Mouse (Mus musculus) embryonic facial prominence, embryonic 14.5 days (tissue): ENCODE data around the gene Lcorl. TPM values are rescaled to one million over a fixed set of nuclear protein-coding genes. Genes with fewer than 3 reads are reported as not detected.

ENCODE experiments used
- ATAC-seq: fragments of 200-750 bp; cut with Nextera tagmentation; 2 replicates; pipeline ENCODE4 v1.8.0; 2017; ENCODE audit warnings: low read depth, moderate number of reproducible peaks, moderate TSS enrichment
- DNase-seq: peaks from one replicate; pipeline ENCODE4 v3.0.0-alpha.2; 2015; ENCODE audit warnings: low spot score
- H3K27ac ChIP-seq: fragments of 300-500 bp; sonication (generic); replicated peaks from 2 replicates; pipeline ENCODE4 v1.5.1; 2014; ENCODE audit warnings: low read depth, mild to moderate bottlenecking, low read length, moderate library complexity
- H3K27me3 ChIP-seq: fragments of 300-500 bp; sonication (generic); replicated peaks from 2 replicates; pipeline ENCODE4 v1.6.1; 2014; ENCODE audit warnings: low read length; ENCODE audit not compliant: control insufficient read depth, insufficient read depth
- H3K36me3 ChIP-seq: fragments of 300-500 bp; sonication (generic); 2 replicates; pipeline ENCODE4 v1.6.1; 2014; ENCODE audit warnings: low read length, mixed read lengths; ENCODE audit not compliant: control insufficient read depth, insufficient read depth
- H3K4me1 ChIP-seq: fragments of 300-500 bp; sonication (generic); 2 replicates; pipeline ENCODE4 v1.6.1; 2014; ENCODE audit warnings: antibody characterized with exemption, low read length; ENCODE audit not compliant: control insufficient read depth, insufficient read depth
- H3K4me2 ChIP-seq: fragments of 300-500 bp; sonication (generic); 2 replicates; pipeline ENCODE4 v1.6.1; 2014; ENCODE audit warnings: low read depth, mild to moderate bottlenecking, low read length, moderate library complexity, mixed read lengths
- H3K4me3 ChIP-seq: fragments of 300-500 bp; sonication (generic); 2 replicates; pipeline ENCODE4 v1.5.1; 2014; ENCODE audit warnings: low read depth, mild to moderate bottlenecking, low read length
- H3K9ac ChIP-seq: fragments of 300-500 bp; sonication (generic); 2 replicates; pipeline ENCODE4 v1.6.1; 2014; ENCODE audit warnings: low read depth, mild to moderate bottlenecking, low read length, moderate library complexity, mixed read lengths
- H3K9me3 ChIP-seq: fragments of 300-500 bp; sonication (generic); 2 replicates; pipeline ENCODE4 v1.6.1; 2016; ENCODE audit warnings: low read length; ENCODE audit not compliant: control insufficient read depth
- WGBS: fragments of 180-500 bp; shearing (Covaris S2); extraction: QIAGEN DNeasy Blood & Tissue Kit; methylation state at CpG from one replicate; pipeline ENCODE4 v1.1.7; 2014; 5-methylcytosine and 5-hydroxymethylcytosine counted together
- polyA plus RNA-seq: library from polyadenylated mRNA; unstranded; fragments of >200 nt; fragmentation: Nextera tagmentation; extraction: Ambion mirVana; gene quantifications from 2 replicates; pipeline ENCODE4 v1.2.1, GENCODE M21; 2014

Gene Lcorl
- polyA plus RNA-seq, 1 experiment from 2014 or later, result 22.0 TPM

DNA sequence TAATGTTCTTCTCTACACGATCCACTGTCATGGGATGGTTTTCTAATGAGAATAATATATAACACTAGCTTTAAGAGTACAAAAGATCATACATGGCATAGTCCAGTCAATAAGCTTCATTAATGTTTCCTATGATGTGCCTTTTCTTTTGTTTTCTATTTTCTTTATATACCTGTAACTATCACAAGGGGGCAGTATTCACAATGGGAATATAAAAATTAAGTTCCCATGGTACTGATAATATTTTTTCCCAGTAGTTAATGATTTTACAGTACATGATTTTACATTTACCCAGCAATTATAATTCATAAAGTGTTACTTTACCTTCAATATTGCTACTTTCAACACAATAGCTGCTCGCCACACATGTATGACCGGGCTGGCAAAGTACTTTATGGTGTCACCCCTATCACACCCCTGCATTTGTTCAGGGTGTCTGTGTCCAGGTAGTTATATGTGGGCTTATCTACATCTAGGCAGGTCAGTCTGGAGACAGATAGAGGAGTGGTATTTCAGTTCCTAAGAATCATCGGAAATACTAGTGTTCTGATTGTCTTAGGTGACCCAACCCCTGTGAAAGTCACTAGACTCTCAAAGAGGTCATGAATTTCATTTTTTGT lies 99.8 kb downstream of the Lcorl start:
- Histone ChIP-seq H3K4me3 (no peak overlapping the region), H3K4me2 (no peak overlapping the region), H3K9ac (no peak overlapping the region), H3K4me1 (no peaks in the 10 kb centered on the region), H3K36me3 (no peaks in the 10 kb centered on the region), H3K27ac (no peak overlapping the region), H3K9me3 (no peaks in the 10 kb centered on the region), H3K27me3 (no peaks in the 10 kb centered on the region)
- DNase-seq, result no peak
- ATAC-seq, result no peak
- WGBS, result 91% methylated on average over 4 of the region's 4 CpGs

DNA sequence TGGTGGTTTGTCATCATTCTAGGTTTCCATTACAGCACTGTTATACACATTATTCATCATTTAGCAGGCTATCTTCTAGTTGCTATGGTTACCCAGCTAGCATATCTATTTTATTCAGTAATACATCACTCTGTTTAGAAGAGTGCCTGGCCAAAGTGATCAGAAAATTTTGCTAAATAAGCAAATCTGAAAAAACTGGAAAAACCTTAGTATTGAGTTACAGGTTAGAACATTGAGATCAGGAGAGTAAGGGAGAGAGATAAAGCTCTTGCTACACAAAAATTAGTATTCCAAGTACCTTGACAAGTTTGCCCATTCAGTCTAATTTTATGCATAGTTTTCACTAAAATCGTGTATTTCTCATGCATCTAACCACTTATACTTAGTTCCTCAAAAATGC lies 119.5 kb downstream of the Lcorl start:
- no peak for ATAC-seq
- Histone ChIP-seq H3K27me3 (no peaks in the 10 kb centered on the region), H3K9me3 (no peaks in the 10 kb centered on the region), H3K36me3 (peaks cover 19% of the 10 kb centered on the region; the same call in 1 of the 2 replicates), H3K9ac (no peak overlapping the region), H3K4me3 (no peak overlapping the region), H3K27ac (no peak overlapping the region), H3K4me1 (no peaks in the 10 kb centered on the region), H3K4me2 (no peak overlapping the region)
- no peak for DNase-seq
- WGBS, result 81% methylated on average over 1 of the region's 1 CpGs

DNA sequence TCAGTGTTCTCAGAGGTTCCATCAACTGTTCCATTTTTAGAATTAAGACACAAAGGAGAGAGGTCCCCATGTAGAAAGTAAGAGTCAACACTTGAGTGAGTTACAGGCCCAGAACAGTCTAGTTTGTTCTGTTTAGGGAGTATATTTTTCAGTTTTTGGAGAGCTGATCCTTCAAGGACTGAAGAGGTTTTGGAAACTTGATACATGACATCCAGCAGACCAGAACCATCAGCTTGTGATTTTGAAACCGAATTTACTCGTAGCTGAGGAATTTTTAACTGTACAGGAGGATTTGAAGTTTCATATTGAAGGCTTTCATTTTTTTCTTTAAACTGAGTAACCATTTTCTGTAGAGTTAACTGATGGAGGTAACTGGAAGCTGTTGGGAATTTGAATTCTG lies 123.7 kb downstream of the Lcorl start:
- WGBS, result 61% methylated on average over 2 of the region's 2 CpGs
- Histone ChIP-seq H3K4me3 (no peak overlapping the region), H3K27me3 (no peaks in the 10 kb centered on the region), H3K4me2 (no peak overlapping the region), H3K9ac (no peak overlapping the region), H3K9me3 (no peaks in the 10 kb centered on the region), H3K36me3 (peaks cover 19% of the 10 kb centered on the region; the same call in 1 of the 2 replicates), H3K4me1 (no peaks in the 10 kb centered on the region), H3K27ac (no peak overlapping the region)
- ATAC-seq, result no peak
- no peak for DNase-seq

DNA sequence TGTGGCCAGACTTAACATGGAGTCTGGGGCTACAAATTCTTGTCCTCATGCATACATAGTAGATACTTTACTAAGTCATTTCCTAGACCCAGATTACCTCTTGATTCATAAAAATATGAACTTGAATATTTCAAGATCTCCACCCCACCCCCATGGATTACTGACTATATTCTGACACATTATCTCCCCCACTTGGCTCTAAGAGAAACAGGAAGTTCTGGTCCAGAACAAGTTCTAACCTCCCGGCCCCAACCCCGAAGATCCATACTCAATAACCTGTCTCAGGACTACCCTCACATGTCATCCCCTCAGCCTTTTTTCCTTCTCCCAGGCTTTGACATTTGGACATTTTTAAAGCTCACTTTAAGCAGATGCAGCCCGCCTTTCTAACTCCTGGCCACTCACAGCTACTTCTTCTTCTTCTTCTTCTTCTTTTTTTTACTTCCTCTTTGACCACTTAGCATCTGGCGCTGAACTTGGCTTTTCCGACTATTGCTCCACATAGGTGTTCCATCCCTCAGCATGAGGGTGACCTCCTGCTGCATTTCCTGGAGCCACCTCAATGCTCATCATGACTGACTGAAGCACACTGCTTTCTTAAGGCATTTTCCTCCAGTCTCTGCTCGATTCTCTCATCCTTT lies 138.4 kb downstream of the Lcorl start:
- no peaks in the 10 kb centered on the region for H3K36me3 ChIP-seq
- H3K4me1 ChIP-seq, result no peaks in the 10 kb centered on the region
- no peak overlapping the region for H3K4me3 ChIP-seq
- 91% methylated on average over 6 of the region's 6 CpGs for WGBS
- no peak overlapping the region for H3K9ac ChIP-seq
- no peaks in the 10 kb centered on the region for H3K9me3 ChIP-seq
- DNase-seq, result no peak
- no peaks in the 10 kb centered on the region for H3K27me3 ChIP-seq
- ATAC-seq, result no peak
- H3K4me2 ChIP-seq, result no peak overlapping the region
- H3K27ac ChIP-seq, result no peak overlapping the region

DNA sequence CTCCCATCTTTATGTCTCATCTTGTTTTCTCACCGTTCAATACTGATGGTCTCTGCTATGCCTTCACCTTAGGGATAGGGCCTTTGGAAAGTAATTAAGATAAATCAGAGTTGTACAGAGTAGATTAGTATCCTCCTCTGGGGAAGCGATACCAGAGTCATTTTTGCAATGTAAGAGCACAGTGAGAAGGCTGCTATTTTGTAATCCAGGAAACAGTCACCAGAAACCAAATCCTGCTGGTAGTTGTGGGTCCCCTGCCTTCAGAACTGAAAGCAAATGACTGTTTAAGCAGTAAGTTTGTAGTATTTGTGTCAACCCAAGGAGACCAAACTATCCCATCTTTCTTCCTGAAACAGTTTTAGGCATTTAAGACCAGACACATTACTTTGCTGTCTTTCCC lies 147.8 kb downstream of the Lcorl start:
- Histone ChIP-seq H3K27ac (no peak overlapping the region), H3K9me3 (no peaks in the 10 kb centered on the region), H3K4me2 (no peak overlapping the region), H3K4me3 (no peak overlapping the region), H3K4me1 (no peaks in the 10 kb centered on the region), H3K27me3 (no peaks in the 10 kb centered on the region), H3K36me3 (peaks cover 3% of the 10 kb centered on the region; the same call in 1 of the 2 replicates), H3K9ac (no peak overlapping the region)
- ATAC-seq (no peak), DNase-seq (no peak)
- 95% methylated on average over 2 of the region's 2 CpGs for WGBS

DNA sequence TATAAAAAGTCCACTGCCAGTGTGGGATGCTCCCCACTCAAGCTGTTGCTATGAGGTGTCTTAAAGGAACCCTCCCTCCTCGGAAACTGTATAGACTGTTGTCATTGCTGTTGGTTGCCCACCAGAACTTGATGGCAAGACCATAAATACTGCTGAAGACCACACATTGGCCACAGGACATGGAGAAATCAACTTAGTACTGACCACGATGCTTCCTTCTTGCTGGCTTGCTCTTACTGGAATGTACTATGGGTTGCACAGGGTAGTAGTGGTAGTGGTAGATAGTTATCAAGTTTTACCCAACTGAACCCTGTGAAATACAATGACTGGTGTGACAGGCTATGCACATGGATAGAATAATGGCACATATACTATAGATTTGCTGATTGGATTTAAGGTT lies 150.6 kb downstream of the Lcorl start:
- H3K9me3 ChIP-seq, result no peaks in the 10 kb centered on the region
- WGBS, result 91% methylated on average over 2 of the region's 2 CpGs
- no peak overlapping the region for H3K4me2 ChIP-seq
- no peak overlapping the region for H3K4me3 ChIP-seq
- ATAC-seq (no peak), DNase-seq (no peak)
- H3K4me1 ChIP-seq, result no peaks in the 10 kb centered on the region
- no peak overlapping the region for H3K9ac ChIP-seq
- H3K36me3 ChIP-seq, result peaks cover 11% of the 10 kb centered on the region; the same call in 1 of the 2 replicates
- H3K27me3 ChIP-seq, result no peaks in the 10 kb centered on the region
- no peak overlapping the region for H3K27ac ChIP-seq

DNA sequence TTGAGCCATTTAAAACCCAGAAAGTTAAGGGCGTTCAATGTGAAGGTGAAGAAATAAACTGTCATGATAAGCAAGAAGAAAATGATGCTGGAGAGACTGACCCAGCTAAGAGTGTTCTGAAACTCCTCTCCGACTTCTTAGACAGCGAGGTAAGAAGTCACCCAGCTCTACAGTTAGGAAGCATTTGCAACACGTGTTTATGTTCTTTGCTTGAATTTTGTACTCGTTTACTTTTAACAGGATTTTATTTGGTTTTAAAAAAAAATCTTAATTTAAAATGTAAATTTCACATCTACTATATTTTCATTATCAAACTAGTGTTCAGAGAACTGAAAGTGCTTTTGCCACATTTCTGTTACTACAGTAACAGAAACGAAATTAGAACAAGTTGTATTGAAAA lies 165.7 kb downstream of the Lcorl start:
- Histone ChIP-seq H3K4me1 (no peaks in the 10 kb centered on the region), H3K27me3 (no peaks in the 10 kb centered on the region), H3K9me3 (no peaks in the 10 kb centered on the region), H3K4me2 (no peak overlapping the region), H3K9ac (no peak overlapping the region), H3K4me3 (no peak overlapping the region), H3K36me3 (peaks cover 20% of the 10 kb centered on the region), H3K27ac (no peak overlapping the region)
- no peak for DNase-seq
- no peak for ATAC-seq
- WGBS, result 86% methylated on average over 6 of the region's 6 CpGs

DNA sequence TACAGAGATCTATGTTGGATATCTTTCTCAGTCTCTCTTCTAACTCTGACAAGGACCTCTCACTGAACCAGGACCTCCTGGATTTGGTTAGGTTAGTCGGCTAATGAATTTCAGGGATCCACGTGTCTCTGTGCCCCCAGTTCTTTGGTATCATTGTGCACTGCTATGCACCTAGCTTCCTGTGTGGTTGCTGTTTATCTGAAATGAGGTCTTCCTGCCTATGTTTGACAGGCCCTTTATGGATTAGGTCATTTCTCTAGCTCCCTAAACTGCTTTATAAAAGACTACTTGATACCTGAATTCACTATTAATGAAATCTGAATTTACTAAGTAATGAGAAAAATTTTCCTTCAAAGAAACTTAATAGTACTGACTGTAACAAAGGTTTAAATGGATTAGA lies 166.6 kb downstream of the Lcorl start:
- Histone ChIP-seq H3K36me3 (peaks cover 16% of the 10 kb centered on the region), H3K9ac (no peak overlapping the region), H3K27ac (no peak overlapping the region), H3K4me2 (no peak overlapping the region), H3K4me3 (no peak overlapping the region), H3K9me3 (no peaks in the 10 kb centered on the region), H3K27me3 (no peaks in the 10 kb centered on the region), H3K4me1 (no peaks in the 10 kb centered on the region)
- DNase-seq (no peak), ATAC-seq (no peak)
- 71% methylated on average over 2 of the region's 2 CpGs for WGBS

DNA sequence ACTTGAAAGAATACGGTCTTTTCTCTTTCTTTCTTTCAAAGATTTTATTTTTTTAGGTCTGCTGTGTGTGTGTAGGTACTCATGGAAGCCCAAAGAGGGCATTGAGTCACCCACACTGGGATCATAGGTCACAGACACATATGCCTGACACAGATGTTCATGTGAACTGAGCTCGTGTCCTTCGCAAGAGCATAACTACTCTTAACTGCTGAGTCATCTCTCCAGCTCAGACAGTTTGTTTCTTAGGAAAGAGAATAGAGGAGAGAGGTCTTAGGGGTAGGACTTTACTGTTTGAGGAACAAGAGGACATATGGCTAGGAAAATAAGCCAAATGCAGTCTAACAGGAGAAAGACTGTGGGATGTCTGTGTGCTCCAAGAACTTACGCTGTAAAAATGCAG lies 168.3 kb downstream of the Lcorl start:
- H3K27me3 ChIP-seq, result no peaks in the 10 kb centered on the region
- DNase-seq, result no peak
- ATAC-seq, result no peak
- peaks cover 17% of the 10 kb centered on the region for H3K36me3 ChIP-seq
- H3K4me1 ChIP-seq, result no peaks in the 10 kb centered on the region
- H3K4me3 ChIP-seq, result no peak overlapping the region
- H3K9ac ChIP-seq, result no peak overlapping the region
- H3K27ac ChIP-seq, result no peak overlapping the region
- no peaks in the 10 kb centered on the region for H3K9me3 ChIP-seq
- H3K4me2 ChIP-seq, result no peak overlapping the region
- 80% methylated on average over 4 of the region's 4 CpGs for WGBS
